Mouse (Mus musculus) liver, embryonic 14.5 days (tissue): ENCODE data around the gene Rnf208. TPM values are rescaled to one million over a fixed set of nuclear protein-coding genes. Genes with fewer than 3 reads are reported as not detected.

ENCODE experiments used
- ATAC-seq: fragments of 200-750 bp; cut with Nextera tagmentation; 2 replicates; pipeline ENCODE4 v1.8.0; 2017; ENCODE audit warnings: moderate number of reproducible peaks, mild to moderate bottlenecking, moderate library complexity; ENCODE audit not compliant: insufficient read depth
- DNase-seq, 3 experiments: peaks; one replicate each; pipeline ENCODE4 v3.0.0-alpha.2; 2012 to 2013; ENCODE audit warnings: low read depth in 3 of 3, low spot score in 3 of 3
- H3K27ac ChIP-seq: fragments of 300-500 bp; sonication (generic); 2 replicates; pipeline ENCODE4 v1.5.1; 2014; ENCODE audit warnings: moderate library complexity, mild to moderate bottlenecking, control low read depth, inconsistent platforms
- H3K27me3 ChIP-seq: fragments of 300-500 bp; sonication (generic); 2 replicates; pipeline ENCODE4 v1.6.1; 2014; ENCODE audit warnings: mild to moderate bottlenecking, low read length, moderate library complexity; ENCODE audit not compliant: control insufficient read depth, insufficient read depth
- H3K36me3 ChIP-seq: fragments of 300-500 bp; sonication (generic); replicated peaks from 2 replicates; pipeline ENCODE4 v1.6.1; 2014; ENCODE audit warnings: low read depth; ENCODE audit not compliant: control insufficient read depth, insufficient read depth
- H3K4me1 ChIP-seq, 2 experiments: fragments of 200-500 bp in 1 of 2; fragments of 300-500 bp in 1 of 2; sonication (generic) in 1 of 2; replicated peaks; 2 replicates each; pipeline ENCODE4 v1.6.1; 2012 to 2014; ENCODE audit warnings: antibody characterized with exemption in 1 of 2, inconsistent platforms in 1 of 2, low read length in 1 of 2; ENCODE audit not compliant: control insufficient read depth in 2 of 2, insufficient read depth in 2 of 2
- H3K4me2 ChIP-seq: fragments of 300-500 bp; sonication (generic); 2 replicates; pipeline ENCODE4 v1.6.1; 2014; ENCODE audit warnings: low read depth, mild to moderate bottlenecking, control low read depth, moderate library complexity
- H3K4me3 ChIP-seq, 2 experiments: fragments of 200-500 bp in 1 of 2; fragments of 300-500 bp in 1 of 2; sonication (generic) in 1 of 2; 2 replicates each; pipeline ENCODE4 v1.5.1; 2012 to 2014; ENCODE audit warnings: low read depth in 2 of 2, low read length in 2 of 2, mild to moderate bottlenecking in 2 of 2, control low read depth in 1 of 2, inconsistent platforms in 1 of 2, moderate library complexity in 1 of 2; ENCODE audit not compliant: insufficient read depth in 1 of 2
- H3K9ac ChIP-seq: fragments of 300-500 bp; sonication (generic); replicated peaks from 2 replicates; pipeline ENCODE4 v1.6.1; 2014; ENCODE audit warnings: mild to moderate bottlenecking, control low read depth, moderate library complexity
- H3K9me3 ChIP-seq: fragments of 300-500 bp; sonication (generic); 2 replicates; pipeline ENCODE4 v1.6.1; 2016; ENCODE audit warnings: low read length, mixed read lengths; ENCODE audit not compliant: control insufficient read depth
- CTCF ChIP-seq: IDR thresholded peaks from 2 replicates; pipeline ENCODE4 v1.5.1; 2016; ENCODE audit warnings: antibody characterized with exemption, low read depth, control low read depth
- EP300 ChIP-seq: IDR thresholded peaks from 2 replicates; pipeline ENCODE4 v1.6.1; 2016; ENCODE audit warnings: antibody characterized with exemption, low read depth
- WGBS: fragments of 180-500 bp; shearing (Covaris S2); extraction: QIAGEN DNeasy Blood & Tissue Kit; methylation state at CpG from one replicate; pipeline ENCODE4 v1.1.7; 2014; ENCODE audit not compliant: insufficient replicate concordance; 5-methylcytosine and 5-hydroxymethylcytosine counted together
- polyA plus RNA-seq, 2 experiments: library from polyadenylated mRNA; depleted of rRNA in 1 of 2; stranded (reverse) in 1 of 2; unstranded in 1 of 2; fragments of >200 nt; fragmentation: Nextera tagmentation in 1 of 2; extraction: Ambion mirVana in 1 of 2; gene quantifications; 2 replicates each; pipeline versions ENCODE4 v1.2.1 to v1.2.3; 2012 to 2014

Gene Rnf208
- polyA plus RNA-seq, 2 experiments, result 0.09 to 0.93 TPM

DNA sequence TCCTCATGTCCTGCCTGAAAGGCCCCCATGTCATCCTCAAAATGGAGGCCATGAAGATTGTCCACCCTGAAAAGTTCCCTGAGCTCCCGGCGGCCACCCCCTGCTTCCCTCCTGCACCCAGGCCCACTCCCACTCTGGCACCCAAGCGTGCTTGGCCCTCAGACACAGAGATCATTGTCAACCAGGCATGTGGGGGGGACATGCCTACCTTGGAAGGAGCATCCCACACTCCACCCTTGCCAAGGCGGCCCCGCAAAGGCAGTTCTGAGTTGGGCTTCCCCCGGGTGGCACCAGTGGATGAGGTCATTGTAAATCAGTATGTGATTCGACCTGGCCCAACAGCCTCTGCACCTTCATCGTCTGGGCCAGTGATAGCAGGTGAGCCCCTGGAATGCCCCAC lies 1.3 kb downstream of the Rnf208 start:
- no peak overlapping the region for H3K4me2 ChIP-seq
- no peak overlapping the region for H3K4me3 ChIP-seq
- H3K27me3 ChIP-seq, result peaks cover 22% of the 10 kb centered on the region
- DNase-seq (no peak), ATAC-seq (no peak)
- no peak overlapping the region for H3K9ac ChIP-seq
- 67% methylated on average over 8 of the region's 8 CpGs for WGBS
- peaks cover 4 to 12% of the 10 kb centered on the region in 2 experiments for H3K4me1 ChIP-seq
- no peak overlapping the region for H3K27ac ChIP-seq
- TF ChIP-seq CTCF, result no peak
- no peak for TF ChIP-seq EP300
- no peaks in the 10 kb centered on the region for H3K9me3 ChIP-seq
- no peaks in the 10 kb centered on the region for H3K36me3 ChIP-seq

DNA sequence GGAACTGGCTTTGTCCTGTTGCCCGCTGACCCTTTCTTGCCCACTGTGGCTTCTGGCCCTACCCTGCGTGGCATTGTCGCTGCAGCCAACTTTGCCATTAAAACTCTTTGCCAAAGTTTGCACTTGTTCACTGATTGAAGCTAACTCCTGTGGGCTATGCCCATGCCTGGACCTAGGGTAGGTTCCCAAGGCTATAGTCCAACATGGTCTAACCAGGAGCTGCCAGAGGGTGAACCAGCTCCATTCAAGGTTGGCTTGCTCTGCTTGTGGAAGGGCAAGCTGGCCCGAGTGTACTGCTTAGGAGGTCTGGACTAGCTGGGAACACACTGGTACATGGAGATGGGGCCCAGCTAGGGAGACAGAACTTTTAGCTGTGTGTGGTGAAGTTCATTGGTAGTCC lies 2.1 kb downstream of the Rnf208 start:
- DNase-seq (no peak), ATAC-seq (no peak)
- H3K4me1 ChIP-seq, result peaks cover 4 to 12% of the 10 kb centered on the region in 2 experiments
- H3K4me3 ChIP-seq, result no peak overlapping the region
- H3K36me3 ChIP-seq, result no peaks in the 10 kb centered on the region; the same call in 1 of the 2 replicates
- no peak overlapping the region for H3K4me2 ChIP-seq
- TF ChIP-seq CTCF (no peak), EP300 (no peak)
- no peak overlapping the region for H3K27ac ChIP-seq
- 79% methylated on average over 4 of the region's 4 CpGs for WGBS
- peaks cover 22% of the 10 kb centered on the region for H3K27me3 ChIP-seq
- H3K9ac ChIP-seq, result no peak overlapping the region
- no peaks in the 10 kb centered on the region for H3K9me3 ChIP-seq

DNA sequence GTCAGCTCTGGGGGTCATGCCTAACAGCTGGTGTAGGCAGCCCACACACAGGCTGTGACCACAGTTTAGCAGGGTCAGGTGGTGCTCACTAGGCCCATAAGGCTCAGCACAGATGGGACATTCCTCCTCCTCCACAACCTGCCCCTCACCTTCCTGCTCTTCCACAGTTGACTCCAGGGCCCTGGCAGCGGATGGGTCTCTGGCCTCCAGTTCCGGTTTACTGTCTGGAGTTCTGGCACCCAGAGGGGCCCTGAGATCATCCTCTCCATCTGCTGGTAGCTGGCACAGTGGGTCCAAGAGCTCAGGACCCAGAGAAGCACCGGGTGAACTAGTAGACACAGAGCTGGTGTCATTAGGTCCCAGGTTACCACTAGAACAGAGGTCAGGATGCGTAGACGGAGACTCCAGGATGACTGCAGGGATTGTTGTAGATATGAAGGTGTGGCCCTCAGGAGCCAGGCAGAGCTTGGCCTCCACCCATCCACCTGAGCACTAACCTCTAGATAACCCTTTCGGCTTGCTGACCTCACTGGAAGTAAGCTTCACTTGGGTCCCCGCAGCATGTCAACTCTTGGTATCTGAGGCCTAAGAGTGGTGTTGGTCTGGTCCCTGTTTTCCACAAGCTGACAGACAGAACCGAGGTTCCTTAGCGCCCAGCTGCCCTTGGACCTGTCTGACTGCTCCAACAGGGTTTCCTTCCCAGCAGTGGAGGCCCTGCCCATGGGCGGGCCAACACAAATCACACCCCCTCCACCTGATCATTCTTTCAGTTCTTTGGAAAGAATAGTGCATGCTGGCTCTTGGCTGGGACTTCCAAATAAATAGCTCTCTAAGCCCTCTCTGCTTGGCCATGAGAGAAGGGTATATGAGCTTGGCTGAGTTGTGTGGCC lies 4.4 kb downstream of the Rnf208 start, which contains the start of gene AL732309.1:
Gene AL732309.1, minus strand, starts transcription at position 681 of the 890 bp plus-strand sequence.
- H3K4me2 ChIP-seq, result no peak within 1 kb of the TSS
- H3K27ac ChIP-seq, result no peak within 1 kb of the TSS
- H3K36me3 ChIP-seq, result peaks cover 4% of the 10 kb centered on the region; the same call in 1 of the 2 replicates
- H3K4me3 ChIP-seq, result no peak within 1 kb of the TSS
- 83% methylated on average over 10 of the region's 10 CpGs for WGBS
- no peak within 1 kb of the TSS for H3K9ac ChIP-seq
- H3K4me1 ChIP-seq, result peaks cover 3% of the 10 kb centered on the region in 2 experiments; a peak in 3 of 4 replicates
- no peak for DNase-seq
- H3K27me3 ChIP-seq, result peaks cover 17% of the 10 kb centered on the region
- ATAC-seq, result no peak
- TF ChIP-seq CTCF (no peak), EP300 (no peak)
- no peaks in the 10 kb centered on the region for H3K9me3 ChIP-seq

DNA sequence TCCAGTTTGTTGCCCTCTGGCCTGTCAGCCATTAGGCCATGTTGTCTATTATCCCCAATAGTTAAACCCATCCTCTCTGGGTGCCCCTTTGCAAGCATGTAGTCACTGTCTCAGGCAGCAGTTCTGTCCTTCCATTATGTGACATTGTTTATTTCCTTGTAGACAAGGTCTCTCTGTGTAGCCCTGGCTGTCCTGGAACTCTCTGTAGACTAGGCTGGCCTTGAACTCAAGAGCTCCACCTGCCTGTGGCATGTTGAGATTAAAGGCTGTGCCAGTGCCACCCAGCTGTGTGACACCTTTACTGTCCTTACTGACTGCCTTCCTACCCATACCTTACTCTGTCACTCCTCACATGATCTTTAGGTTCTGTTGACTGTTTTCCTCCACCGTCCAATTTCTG lies 10.3 kb downstream of the Rnf208 start:
- TF ChIP-seq CTCF, result peak; percentile 71
- no peak for TF ChIP-seq EP300
- ATAC-seq (no peak), DNase-seq (no peak)
- Histone ChIP-seq H3K9ac (no peak overlapping the region), H3K27ac (no peak overlapping the region), H3K36me3 (peaks cover 4% of the 10 kb centered on the region; the same call in 1 of the 2 replicates), H3K4me2 (no peak overlapping the region), H3K27me3 (no peaks in the 10 kb centered on the region), H3K9me3 (no peaks in the 10 kb centered on the region), H3K4me1 (peaks cover 6 to 10% of the 10 kb centered on the region in 2 experiments), H3K4me3 (no peak overlapping the region)
- 64% methylated on average over 1 of the region's 1 CpGs for WGBS

DNA sequence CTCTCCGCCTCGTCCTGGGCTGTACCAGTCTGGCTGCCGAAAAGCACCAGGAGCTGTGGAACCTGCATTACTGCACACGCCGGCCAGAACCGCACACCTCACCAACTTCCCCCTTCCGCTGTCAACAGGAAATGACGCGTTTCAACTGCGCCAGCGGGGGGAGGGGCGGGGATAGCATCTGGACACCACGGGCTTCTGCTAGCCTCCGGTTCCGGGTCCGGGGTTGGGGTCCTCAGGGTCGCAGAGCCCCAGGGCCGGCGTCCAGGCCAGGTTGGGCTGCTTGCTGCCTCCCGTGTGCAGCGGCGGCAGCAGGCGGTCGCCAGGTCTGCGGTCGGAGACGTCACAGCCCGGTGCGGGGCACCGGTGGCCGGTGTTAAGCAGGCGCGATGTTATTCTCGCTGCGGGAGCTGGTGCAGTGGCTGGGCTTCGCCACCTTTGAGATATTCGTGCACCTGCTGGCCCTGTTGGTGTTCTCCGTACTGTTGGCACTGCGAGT lies 13.3 kb downstream of the Rnf208 start, which contains the start of gene Tmem203:
Gene Tmem203, plus strand, starts transcription at position 156 of the 496 bp plus-strand sequence.
- Histone ChIP-seq H3K9ac (peak within 1 kb of the TSS; percentile 82), H3K9me3 (no peaks in the 10 kb centered on the region), H3K4me2 (peak within 1 kb of the TSS; percentile 87), H3K27ac (peak within 1 kb of the TSS; percentile 36), H3K36me3 (no peaks in the 10 kb centered on the region; the same call in 1 of the 2 replicates), H3K27me3 (no peaks in the 10 kb centered on the region), H3K4me3 (peak within 1 kb of the TSS; percentile 81 to 92), H3K4me1 (peaks cover 6 to 10% of the 10 kb centered on the region in 2 experiments)
- WGBS, result under 1% methylated on average over 39 of the region's 39 CpGs
- ATAC-seq, result peak; percentile 83
- TF ChIP-seq EP300, result peak; percentile 55
- no peak for TF ChIP-seq CTCF
- peak; percentile 83 to 88 (median 85) for DNase-seq
